Mouse (Mus musculus) liver (tissue): ENCODE data around the gene Phf1.
"Not testable (repeated sequence)": the region's sequence is repeated elsewhere in the genome, so short reads cannot be mapped to it uniquely, and the experiment has no call there.

Experiments
- DNase-seq: peaks from one replicate; pipeline ENCODE4 v3.0.0-alpha.2; 2020; ENCODE audit warnings: mixed read lengths

The Phf1 gene

GRCm38 (mm10) chr17:26932839-26933398, at the start of gene Phf1:
TSS of gene Phf1 (plus strand) at chr17:26933052.
- DNase-seq: peak; percentile 98

GRCm38 (mm10) chr17:26883585-26883984, 49.3 kb upstream of the Phf1 start:
- no peak for DNase-seq

GRCm38 (mm10) chr17:26884995-26885926, 47.6 kb upstream of the Phf1 start:
- DNase-seq: peak; percentile 95

- DNase-seq: peak; percentile 84
Measured at GRCm38 (mm10) chr17:26886047-26886749, 46.7 kb upstream of the Phf1 start.

GRCm38 (mm10) chr17:26887926-26888325, 44.9 kb upstream of the Phf1 start:
- no peak for DNase-seq

GRCm38 (mm10) chr17:26892635-26893375, 40.0 kb upstream of the Phf1 start:
- DNase-seq: no peak

GRCm38 (mm10) chr17:26893492-26893891, 39.4 kb upstream of the Phf1 start:
- no peak for DNase-seq

- DNase-seq: no peak
Measured at GRCm38 (mm10) chr17:26894342-26894741, 38.5 kb upstream of the Phf1 start.

- DNase-seq: peak; percentile 77
Measured at GRCm38 (mm10) chr17:26895578-26895977, 37.3 kb upstream of the Phf1 start.

- no peak for DNase-seq
Measured at GRCm38 (mm10) chr17:26900916-26901315, 31.9 kb upstream of the Phf1 start.

GRCm38 (mm10) chr17:26904320-26904719, 28.5 kb upstream of the Phf1 start:
- DNase-seq: no peak

- not testable (repeated sequence) for DNase-seq
Measured at GRCm38 (mm10) chr17:26907506-26907905, 25.3 kb upstream of the Phf1 start.

- no peak for DNase-seq
Measured at GRCm38 (mm10) chr17:26915248-26915647, 17.6 kb upstream of the Phf1 start.

- peak; percentile 98 for DNase-seq
Measured at GRCm38 (mm10) chr17:26916711-26917482, 16.0 kb upstream of the Phf1 start, which contains the start of gene Kifc5b. TSS of gene Kifc5b (plus strand) at chr17:26917091.

- peak; percentile 21 for DNase-seq
Measured at GRCm38 (mm10) chr17:26917560-26917959, 15.3 kb upstream of the Phf1 start.

GRCm38 (mm10) chr17:26918343-26918742, 14.5 kb upstream of the Phf1 start:
- DNase-seq: no peak

- not testable (repeated sequence) for DNase-seq
Measured at GRCm38 (mm10) chr17:26919516-26919915, 13.3 kb upstream of the Phf1 start.

- not testable (repeated sequence) for DNase-seq
Measured at GRCm38 (mm10) chr17:26922368-26922767, 10.5 kb upstream of the Phf1 start.

GRCm38 (mm10) chr17:26925414-26925813, 7.4 kb upstream of the Phf1 start:
- DNase-seq: not testable (repeated sequence)

- peak; percentile 56 for DNase-seq
Measured at GRCm38 (mm10) chr17:26931795-26932194, 1.1 kb upstream of the Phf1 start.

- no peak for DNase-seq
Measured at GRCm38 (mm10) chr17:26933419-26933818, 567 bp downstream of the Phf1 start.
